Mouse (Mus musculus) cerebellum, adult (tissue): ENCODE measurements around the gene Ptger3.

ENCODE experiments used
- ATAC-seq: cut with Nextera tagmentation; 2 replicates; pipeline ENCODE4 v1.9.2; 2017; ENCODE audit warnings: mild to moderate bottlenecking, moderate library complexity, mixed read lengths; ENCODE audit not compliant: insufficient number of reproducible peaks, low FRiP score, low TSS enrichment

Gene Ptger3

GRCm38 (mm10) chr3:157581755-157582154 lies 15.1 kb downstream of the Ptger3 start:
- ATAC-seq, result no peak

- ATAC-seq, result no peak
Measured at GRCm38 (mm10) chr3:157582626-157583405, 16.1 kb downstream of the Ptger3 start.

DNA sequence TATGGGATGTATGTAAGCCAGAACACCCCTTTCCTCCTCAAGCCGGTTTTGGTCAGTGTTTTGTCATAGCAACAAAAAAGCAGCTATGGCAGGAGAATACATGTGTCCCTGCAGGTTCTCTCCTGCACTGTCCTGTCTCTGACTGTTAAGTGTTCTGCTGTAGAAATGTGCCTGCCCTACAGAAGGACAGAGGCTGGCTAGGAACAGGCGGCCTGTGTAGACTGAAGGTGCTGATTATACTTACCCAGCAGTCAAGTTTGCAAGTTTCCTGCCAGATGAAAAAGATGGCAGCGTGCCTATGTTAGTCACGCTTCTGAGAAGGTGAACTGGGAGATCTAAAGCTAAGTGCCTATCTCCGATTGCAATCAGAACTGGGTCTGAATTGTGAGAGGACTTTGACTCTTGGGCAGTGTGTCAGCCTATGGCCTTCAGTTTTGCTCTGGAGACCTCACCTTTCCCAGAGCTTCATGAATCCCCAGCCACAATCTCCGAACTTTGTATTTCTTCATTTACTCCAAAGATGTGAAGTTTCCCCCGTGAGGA lies 31.2 kb downstream of the Ptger3 start:
- ATAC-seq, result no peak

GRCm38 (mm10) chr3:157604684-157605410 lies 38.2 kb downstream of the Ptger3 start:
- ATAC-seq, result no peak

DNA sequence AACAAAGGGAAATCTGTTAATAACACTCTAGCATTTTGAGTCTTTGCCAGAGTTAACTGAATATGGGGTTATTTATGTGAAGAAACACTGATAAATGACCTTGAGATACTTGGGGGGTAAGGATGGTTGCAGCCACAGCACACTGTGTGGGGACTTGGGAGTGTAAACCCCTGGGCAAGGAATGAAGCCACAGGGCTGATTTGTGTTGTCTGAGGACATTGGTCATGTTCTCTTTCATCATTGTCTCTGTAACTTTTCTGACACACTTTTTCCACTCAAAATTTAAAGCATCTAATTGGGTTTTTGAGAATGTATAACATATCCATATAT lies 38.7 kb downstream of the Ptger3 start:
- no peak for ATAC-seq

DNA sequence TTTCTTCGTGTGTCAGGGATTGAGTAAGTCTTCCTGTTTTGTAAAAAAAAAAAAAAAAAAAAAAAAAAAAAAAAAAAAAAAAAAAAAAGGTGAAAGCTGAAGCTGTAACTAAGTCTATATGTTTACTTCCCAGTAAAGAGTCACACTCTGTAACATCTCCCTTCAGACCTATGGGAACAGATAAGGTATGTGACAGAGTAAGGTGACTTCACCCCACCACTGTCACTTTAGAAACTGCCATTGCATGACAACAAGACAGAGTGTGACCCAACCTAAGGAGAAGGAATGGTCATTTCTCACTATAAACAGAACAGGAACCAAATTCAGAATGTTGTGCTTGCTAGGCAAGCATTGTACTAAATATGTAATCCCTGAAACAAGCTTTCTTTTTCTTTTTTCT lies 46.9 kb downstream of the Ptger3 start:
- ATAC-seq, result no peak

- ATAC-seq, result no peak
Measured at GRCm38 (mm10) chr3:157616949-157617348, 50.3 kb downstream of the Ptger3 start.

GRCm38 (mm10) chr3:157627407-157627806 lies 60.7 kb downstream of the Ptger3 start:
- ATAC-seq, result no peak

- no peak for ATAC-seq
Measured at GRCm38 (mm10) chr3:157630671-157631070, 64.0 kb downstream of the Ptger3 start.

DNA sequence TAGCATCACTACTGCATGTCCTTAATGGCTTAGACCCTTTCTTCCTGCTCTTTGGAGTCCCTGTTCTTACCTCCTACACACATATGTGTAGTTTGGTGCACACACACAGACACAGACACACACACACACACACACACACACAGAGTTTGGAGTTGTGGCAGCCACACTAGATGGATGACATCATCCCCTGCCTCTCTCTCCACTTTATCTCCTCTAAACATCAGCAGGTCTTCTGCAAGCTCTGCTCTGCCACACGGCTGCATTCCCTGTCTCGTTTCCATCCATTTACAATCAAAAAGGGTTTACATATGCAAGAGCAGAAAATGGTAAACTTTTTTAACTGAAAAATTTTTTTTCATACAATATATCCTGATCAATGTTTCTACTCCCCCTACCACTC lies 64.7 kb downstream of the Ptger3 start:
- no peak for ATAC-seq

DNA sequence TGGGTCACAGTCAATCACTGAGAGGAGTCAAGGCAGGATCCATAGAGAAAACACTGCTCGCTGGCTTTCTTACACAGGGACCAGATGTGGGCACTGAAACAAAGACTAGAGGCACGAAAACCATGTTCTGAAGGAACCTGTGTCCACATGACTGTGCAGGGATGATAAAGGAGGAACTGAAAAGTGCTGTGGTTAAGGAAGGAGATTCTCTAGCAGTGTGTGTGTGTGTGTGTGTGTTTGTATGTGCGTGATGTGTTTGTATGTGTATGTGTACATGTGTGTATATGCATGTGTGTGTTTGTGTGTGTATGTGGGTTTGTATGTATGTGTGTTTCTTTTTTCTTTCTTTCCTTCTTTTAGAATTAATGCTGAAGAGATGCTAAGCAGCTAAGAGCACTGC lies 67.7 kb downstream of the Ptger3 start:
- ATAC-seq, result no peak

GRCm38 (mm10) chr3:157635713-157636112 lies 69.0 kb downstream of the Ptger3 start:
- ATAC-seq, result no peak

DNA sequence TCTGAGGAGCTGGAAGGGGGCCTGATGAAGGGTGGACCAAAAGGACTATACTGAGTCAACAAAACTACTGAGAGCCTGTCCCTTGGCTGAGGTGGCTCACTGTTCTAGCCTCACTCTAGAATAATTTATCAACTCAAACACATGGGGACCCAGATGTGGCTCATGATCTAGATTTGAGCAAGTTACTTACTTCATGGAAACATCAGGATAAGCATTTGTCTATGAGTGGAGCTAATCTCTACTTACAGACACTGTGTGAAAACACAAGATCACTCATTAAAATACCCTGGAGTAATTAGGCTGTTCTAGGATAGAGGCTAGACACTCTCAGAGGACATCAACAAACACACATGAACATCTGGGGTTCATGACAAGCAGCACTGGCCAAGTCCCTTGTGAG lies 70.2 kb downstream of the Ptger3 start:
- no peak for ATAC-seq

DNA sequence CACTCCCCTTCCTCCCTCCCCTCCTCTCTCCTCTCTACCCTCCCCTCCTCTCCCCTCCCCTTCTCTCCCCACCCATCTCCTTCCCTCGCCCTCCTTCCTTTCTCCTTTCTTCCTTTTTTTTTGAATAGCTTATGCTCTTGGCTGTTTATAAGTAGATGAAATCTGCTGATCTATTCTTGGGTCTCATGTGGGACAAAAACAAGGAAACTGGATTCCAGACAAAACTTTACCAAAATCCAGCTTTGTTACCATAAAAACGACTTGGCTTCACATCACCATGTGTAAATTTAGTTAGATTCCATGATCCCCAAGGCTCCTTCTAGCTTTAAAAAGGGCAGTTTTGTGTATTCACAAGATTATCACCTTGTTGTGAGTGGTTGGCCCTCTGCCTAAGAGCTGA lies 70.6 kb downstream of the Ptger3 start:
- ATAC-seq, result no peak

DNA sequence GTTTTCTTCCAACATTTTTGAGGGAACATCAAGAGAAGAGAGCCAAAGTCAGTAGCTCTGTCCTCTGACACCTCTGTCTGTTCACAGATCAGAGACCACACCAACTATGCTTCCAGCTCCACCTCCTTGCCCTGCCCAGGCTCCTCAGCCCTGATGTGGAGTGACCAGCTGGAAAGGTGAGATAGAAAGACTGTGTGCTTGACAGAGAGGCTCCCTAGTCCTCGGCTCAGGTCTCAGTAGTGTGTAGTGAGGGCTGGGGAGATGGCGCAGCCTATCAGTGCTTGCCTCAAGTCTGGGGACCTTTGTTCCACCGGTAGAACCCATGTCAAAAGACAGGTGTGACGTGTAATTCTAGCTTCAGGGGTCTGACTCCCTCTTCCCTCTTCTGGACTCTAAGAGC lies 74.9 kb downstream of the Ptger3 start:
- ATAC-seq, result no peak

GRCm38 (mm10) chr3:157661622-157662021 lies 94.9 kb downstream of the Ptger3 start:
- no peak for ATAC-seq

DNA sequence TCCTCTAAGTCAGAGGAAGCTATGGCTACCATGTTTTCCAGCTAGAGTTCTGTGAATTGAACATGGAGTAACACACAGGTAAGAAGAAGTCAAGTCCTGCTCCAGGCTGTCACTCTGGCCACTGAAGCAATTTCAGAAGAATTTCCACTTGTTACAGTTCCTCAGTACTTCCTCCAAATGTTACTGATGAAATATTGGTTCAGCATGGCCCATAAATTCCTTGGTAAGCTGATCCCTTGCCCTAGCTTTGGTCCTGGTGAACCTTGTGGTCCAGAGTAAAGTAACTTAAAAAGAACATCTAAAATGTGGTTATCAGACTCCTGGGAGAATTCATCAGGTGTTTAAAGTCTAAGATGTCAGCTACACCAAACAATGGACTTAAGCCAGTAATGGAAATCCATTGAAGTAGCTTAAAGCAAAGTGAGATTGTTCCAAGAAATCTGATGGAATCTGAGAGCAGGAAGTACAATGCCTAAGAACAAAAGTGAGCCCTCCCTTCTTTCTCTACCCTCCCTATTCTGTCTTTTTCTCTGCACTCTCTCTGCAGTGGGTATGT lies 97.9 kb downstream of the Ptger3 start:
- no peak for ATAC-seq

GRCm38 (mm10) chr3:157665471-157665870 lies 98.8 kb downstream of the Ptger3 start:
- ATAC-seq, result no peak

DNA sequence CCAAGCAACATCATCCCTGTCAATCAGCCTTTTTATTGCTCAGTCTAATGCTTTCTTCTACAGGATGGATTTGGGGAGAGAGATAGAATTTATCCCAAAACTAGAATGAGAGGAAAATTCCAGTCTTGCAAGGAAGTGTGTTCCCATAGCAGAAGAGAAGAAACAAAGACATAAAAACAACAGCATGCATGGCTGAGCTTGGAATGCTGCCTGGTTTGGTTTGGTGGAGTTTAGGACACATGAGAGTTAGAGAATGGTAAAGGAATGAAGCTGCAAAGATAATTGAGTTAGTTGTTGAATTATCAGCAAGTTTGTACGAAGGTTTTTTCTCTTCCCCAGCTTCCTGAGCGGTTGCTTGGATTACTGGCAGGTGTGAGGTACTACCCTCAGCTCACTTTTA lies 99.5 kb downstream of the Ptger3 start:
- ATAC-seq, result no peak

GRCm38 (mm10) chr3:157686105-157686504 lies 119.4 kb downstream of the Ptger3 start:
- ATAC-seq, result no peak

DNA sequence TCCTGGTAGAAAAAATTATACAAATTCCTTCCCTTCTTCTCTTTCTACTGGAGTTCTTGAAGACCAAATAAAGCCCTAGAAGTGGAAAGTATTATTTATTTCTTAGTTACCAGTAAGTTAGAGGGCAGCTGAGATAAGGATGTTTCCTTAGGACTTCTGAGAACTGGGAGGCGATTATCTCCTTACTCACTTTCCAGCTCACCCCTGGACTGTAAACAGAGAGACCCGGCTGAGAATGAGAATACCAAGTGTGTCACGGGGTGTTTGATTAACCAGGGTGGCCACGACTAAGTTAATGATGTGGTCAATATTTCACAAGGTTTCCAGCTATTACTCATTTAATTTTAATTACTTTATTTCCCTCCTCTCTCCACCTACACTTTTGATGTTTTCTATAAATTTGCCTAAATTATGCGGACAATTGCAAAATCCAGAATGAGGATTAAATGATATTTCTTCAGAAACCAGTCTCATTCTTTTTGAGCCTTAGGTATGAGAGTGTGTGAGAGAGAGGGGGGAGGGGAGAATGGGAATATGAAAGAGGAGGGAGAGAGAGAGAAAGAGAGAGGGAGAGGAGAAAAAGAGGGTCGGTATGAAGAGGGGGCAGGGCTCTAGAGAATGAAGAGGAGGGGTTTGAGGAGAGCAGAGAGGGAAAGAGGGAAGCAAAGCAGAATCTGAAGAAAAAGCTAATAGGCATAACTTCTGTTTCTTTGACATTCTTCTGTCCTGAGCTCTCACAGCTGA lies 121.9 kb downstream of the Ptger3 start:
- ATAC-seq, result no peak
